Mouse (Mus musculus): ENCODE data around the gene Lin7a.

Lin7a gene

GRCm38 (mm10) chr10:107271321-107272130 is at the start of gene Lin7a:
Gene Lin7a (plus strand): TSS chr10:107271686.
- peak; percentile 70 for DNase-seq (ENCODE audit: low spot score)

DNA sequence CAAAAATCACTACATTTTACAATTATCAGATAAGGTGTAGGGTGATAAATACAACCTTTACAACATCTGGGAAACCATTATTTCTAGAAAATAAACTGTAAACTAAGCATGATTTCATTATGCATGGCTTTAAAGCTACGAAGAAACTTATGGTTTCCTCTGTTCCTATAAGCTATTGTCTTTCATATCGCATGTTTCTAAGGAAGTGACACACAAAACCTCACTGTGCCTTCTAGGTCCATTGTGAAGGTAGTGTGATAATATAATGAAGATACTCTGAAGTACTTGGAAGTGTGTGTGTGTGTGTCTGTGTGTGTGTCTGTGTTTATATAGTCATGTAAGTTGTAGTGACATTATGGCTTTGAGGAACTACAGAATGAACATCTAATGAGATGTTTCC is 49.8 kb upstream of the Lin7a start:
- no peak for DNase-seq (ENCODE audit: low spot score)

DNA sequence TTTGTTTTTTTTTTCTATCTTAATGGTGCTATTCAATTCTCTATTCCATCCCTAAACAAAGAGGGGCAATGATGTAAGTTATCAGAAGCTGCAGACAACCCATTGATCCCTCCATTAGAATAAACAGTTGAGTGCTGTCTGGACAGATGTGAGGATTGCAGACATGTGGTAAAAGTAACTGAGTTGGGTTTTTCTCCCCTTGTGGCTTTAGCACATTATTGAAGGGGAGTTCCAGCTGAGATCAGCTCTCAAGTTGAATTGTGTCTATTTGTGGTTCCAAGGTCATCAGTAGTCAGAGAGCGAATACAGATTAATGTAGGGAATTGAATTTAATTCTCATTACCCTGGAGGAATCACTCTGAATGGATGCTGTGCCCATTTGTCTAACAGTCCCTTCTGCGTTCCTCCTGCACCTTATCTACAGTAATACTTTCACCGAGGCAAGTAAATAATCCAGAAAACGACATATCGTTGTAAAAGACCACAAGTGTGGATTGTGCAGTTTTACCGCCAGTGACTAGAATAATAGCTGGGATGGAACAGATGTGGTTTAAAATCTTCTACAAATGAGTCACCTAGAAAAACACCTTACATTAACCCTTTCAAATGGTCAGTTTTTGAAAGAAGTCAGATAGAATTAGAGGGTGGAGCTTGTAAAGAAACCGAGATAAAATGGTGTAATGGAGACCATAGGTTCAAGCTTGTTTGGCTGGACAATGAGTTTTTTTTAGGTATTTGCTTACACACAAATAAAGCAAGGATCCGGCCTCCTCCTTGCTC is 48.9 kb upstream of the Lin7a start:
- no peak for DNase-seq (ENCODE audit: low spot score)

- no peak for DNase-seq (ENCODE audit: low spot score)
Measured at GRCm38 (mm10) chr10:107223186-107223440, 48.4 kb upstream of the Lin7a start.

DNA sequence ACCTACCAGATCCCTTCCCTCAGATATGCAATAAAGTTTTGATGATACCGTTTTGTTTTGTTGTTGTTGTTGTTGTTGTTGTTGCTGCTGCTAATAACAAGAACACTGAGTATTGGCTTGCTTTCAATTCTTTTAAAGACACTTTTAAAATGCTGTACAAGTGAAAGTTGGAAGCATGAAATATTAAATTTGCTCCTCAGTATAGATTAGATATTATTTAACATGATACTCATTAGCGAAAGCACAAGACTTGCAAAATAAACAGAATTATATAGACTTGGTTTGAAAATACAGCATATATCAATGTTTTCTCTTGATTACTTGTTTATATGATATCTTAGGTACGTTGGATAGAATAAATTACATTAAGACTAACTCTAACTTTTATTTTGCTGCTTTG is 47.7 kb upstream of the Lin7a start:
- DNase-seq (ENCODE audit: low spot score) = no peak

- no peak for DNase-seq (ENCODE audit: low spot score)
Measured at GRCm38 (mm10) chr10:107224596-107225330, 46.7 kb upstream of the Lin7a start.

DNA sequence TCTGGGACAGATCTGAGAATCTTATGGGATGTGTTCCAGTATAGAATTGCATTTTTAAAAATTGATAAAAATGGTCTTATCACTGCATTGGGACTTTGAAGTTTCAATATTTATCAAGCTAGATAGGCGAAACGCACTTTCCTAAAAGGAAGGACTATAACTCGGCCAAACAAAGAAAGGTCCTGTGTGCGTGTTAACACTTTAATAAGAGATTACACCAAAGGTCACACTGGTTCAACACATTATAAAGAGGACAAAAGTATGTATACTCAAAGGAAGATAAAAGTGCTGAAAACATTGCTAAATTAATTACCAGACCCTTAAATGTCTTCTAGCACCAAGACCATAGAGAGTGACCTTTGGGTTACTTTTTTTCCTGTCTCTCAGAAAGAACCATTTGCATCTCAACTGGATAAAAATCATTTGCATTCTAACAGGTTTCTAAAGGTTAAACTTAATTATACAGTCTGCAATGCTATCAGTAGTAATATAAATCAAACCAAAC is 46.1 kb upstream of the Lin7a start:
- DNase-seq (ENCODE audit: low spot score) = no peak

- no peak for DNase-seq (ENCODE audit: low spot score)
Measured at GRCm38 (mm10) chr10:107225871-107226270, 45.6 kb upstream of the Lin7a start.

DNA sequence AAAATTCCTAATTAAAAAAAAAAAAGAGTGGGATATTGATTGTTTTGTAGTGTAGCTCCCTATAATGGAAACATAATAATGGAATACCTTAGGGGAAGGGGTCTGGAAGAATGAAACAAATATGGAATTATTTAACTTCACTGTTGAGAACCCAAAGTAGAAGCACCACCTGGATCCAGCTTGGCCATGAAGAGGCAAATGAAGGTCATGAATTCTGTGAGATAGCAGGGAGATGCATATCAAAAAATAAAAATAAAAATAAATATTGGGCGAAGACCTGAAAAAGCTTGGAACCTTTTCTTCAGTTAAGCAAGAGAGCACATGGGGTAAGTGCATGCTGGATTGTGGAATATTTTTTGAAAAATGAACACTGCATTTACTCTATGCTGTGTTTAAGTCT is 43.6 kb upstream of the Lin7a start:
- DNase-seq (ENCODE audit: low spot score) = no peak

DNA sequence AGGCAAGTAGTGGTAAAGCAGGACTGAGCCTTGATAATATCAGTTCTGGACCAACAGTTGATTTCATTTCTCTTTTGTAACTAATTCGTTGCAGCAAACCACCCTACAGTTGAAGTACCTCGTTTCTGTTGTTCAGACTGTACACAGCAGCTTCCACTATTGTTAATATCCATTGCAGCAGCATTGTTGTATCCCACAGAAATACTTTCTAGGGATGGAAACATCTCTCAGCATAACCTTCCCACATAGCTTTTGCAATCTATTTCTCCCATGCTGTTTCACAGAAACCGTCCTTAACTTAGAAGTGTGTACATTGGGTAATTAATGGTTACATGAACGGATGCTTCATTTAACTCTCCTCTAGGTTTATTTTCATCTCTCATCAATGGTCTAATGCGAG is 42.7 kb upstream of the Lin7a start:
- no peak for DNase-seq (ENCODE audit: low spot score)

GRCm38 (mm10) chr10:107229416-107229815 is 42.1 kb upstream of the Lin7a start:
- no peak for DNase-seq (ENCODE audit: low spot score)

DNA sequence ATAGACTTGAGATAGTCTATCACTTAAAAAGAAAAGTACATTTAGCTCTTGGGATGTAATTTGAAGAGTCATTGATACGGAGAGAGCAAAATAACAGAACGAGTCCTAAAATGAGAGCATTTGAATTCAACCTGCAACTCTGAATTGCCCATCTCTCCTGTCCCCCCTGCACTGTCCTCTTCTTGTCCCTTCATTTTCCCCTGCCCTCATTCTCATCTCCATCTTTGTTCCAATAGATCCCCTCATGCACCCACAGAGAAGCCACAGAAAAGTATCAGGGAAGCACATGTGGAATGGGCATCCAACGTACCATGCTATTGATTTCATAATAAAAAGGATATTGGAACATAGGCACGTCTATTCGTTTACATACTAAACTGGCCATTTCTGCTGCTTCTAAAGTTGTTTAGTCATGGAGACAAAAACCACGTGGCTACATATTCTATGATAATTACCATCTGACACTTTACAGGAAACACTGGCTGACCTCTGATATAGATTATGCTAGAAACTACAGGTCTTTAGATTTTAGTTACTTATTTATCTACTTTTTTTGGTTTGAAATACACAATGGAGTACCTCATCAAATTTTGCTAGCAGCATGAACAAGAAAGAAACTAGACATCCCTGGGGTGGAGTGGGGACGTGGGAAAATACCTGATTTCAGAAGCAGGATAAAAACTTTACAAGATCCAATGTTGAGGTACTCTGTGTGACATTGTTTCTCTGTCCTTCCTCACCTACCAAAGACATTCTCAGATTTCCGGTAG is 41.2 kb upstream of the Lin7a start:
- no peak for DNase-seq (ENCODE audit: low spot score)

- no peak for DNase-seq (ENCODE audit: low spot score)
Measured at GRCm38 (mm10) chr10:107230851-107231130, 40.7 kb upstream of the Lin7a start.

DNA sequence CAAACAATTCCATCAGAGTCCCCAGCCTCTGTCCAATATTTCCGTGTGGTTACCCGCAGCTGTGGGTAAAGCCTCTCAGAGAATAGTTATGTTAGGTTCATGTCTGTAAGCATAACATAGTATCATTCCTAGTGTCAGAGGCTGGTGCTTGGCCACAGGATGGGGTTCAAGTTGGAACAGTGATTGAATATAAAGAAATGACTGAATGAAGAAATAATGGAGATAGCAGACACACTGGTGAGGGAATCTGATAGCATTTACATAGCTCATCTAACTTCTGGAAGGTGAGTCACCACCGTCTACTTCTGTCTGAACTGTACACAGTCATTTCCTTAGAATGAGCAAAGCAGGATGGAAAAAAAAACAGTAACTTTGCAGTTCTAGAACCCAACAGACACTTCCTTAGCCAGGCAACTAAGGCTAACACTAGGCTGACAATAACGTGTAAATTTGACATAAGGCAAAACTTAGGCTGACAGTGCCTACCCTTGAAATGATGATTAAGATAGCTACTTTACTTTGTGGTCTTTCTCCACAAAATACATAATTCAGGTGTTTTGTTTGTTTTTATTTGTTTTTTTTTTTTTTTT is 40.0 kb upstream of the Lin7a start:
- DNase-seq (ENCODE audit: low spot score) = no peak

DNA sequence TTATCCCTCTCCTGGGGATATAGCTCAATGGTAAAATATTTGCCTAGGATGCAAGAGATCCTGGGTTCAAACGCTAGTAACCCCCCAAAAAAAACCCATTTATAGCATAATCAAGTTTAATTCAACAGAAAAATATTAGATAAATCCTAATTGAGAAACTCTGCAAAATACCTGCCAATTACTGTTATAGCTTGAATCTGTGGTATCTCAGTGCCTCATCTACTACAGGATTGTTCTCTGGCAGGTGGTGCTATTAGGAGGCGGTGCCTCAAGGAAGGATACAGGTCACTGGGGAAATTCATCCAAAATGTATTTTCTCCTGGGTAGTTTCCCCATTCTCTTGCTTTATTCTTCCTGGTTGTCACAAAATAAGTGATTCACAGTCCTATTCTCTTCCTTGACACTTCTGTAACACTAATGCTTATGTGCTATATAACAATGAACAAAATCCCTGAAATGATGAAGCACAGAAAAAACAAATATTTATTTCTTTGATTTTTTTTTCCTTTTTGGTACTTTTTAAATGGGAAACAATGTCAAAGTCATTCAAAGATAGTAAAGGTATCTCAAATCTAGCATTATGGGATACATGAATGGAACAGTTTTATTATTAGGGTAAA is 38.9 kb upstream of the Lin7a start:
- no peak for DNase-seq (ENCODE audit: low spot score)

DNA sequence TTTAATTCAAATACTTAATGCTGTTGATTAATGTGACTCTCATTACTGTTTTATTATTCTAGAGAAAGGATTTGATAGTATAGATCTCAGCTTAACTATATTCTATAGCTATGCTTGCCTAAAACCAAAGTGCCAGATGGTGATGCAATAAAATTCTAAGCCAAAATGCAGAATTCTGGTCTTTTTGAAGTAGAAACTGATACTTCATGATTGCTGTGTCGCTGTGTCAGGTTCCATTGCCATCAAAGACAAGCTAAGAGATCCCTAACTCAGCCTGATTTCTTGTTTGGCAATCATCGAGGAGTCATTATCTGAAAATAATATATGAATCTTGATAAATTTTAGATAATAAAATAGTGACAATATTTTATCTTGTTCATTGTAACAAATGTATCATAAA is 38.3 kb upstream of the Lin7a start:
- no peak for DNase-seq (ENCODE audit: low spot score)

GRCm38 (mm10) chr10:107233825-107234224 is 37.7 kb upstream of the Lin7a start:
- no peak for DNase-seq (ENCODE audit: low spot score)

DNA sequence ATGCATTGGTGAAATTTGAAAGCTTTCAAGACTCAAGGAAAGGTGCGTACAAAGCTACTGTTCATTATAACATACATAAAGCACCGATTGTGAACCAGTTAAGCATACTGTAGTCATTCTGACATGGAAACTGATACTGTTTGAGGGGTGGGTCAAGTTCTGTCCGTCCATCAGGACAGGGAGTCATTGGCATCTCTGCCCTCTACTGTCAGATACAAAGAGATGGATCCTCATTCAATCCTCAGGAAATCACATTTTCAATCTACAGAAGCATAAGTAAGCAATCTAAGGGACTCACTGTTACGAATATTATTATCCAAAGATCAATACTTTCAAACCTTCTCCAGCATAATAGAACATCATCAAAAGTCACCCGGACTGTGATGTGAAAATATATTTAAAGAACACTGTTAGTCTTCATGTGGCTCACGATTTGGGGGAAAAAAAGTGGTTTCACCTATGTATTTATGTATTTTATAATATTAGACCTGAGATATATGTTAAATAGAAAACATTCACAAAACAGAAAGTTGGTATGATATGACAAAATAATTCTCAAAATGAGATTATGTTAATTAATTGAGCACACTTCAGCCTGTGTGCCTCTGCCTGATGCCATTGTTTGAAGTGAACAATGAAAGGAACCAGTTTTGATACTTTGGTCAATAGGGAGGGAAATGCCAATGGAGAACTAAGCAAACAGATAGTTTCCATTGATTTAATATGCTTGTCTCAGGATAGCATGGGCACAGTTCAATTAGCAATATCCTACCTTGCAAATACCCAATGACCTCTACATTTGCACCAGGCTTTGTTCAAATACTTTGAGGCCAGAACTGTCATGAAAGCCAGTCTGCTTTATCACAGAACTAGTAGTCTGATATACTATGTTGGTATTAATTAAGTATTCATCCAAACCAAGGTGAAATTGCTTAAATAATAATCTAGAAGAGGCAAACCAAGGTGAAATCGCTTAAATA is 36.8 kb upstream of the Lin7a start:
- no peak for DNase-seq (ENCODE audit: low spot score)

- DNase-seq (ENCODE audit: low spot score) = no peak
Measured at GRCm38 (mm10) chr10:107235496-107235895, 36.0 kb upstream of the Lin7a start.

DNA sequence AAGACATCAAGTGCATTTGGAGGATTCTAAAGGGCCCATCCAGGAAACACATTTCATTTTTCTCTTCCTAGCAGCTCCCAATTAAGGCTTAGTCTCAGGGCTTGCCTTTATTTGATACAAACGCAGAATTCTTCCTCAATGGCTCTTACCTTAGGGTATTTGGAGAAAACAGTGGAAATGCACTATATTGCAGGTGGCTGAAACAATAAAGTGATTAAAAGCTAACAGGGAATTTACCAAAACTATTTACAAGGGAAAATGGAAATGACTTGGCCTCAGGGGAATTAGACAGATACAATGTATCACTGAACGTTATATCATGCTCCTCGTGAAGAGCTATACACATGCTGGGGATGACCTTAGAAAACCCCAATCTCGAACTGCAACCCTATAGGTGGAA is 35.3 kb upstream of the Lin7a start:
- DNase-seq (ENCODE audit: low spot score) = no peak
